Mouse (Mus musculus) bone marrow macrophage, adult 2 months (primary cell): ENCODE data around the gene Rasd1.

Source experiments
- CTCF ChIP-seq: IDR thresholded peaks from 2 replicates; pipeline ENCODE4 v1.5.1; 2012; ENCODE audit warnings: low read depth, mild to moderate bottlenecking, low read length, moderate library complexity
- POLR2A ChIP-seq: IDR thresholded peaks from 2 replicates; pipeline ENCODE4 v1.6.1; 2012; ENCODE audit warnings: mild to moderate bottlenecking, low read depth, low read length, borderline replicate concordance

DNA sequence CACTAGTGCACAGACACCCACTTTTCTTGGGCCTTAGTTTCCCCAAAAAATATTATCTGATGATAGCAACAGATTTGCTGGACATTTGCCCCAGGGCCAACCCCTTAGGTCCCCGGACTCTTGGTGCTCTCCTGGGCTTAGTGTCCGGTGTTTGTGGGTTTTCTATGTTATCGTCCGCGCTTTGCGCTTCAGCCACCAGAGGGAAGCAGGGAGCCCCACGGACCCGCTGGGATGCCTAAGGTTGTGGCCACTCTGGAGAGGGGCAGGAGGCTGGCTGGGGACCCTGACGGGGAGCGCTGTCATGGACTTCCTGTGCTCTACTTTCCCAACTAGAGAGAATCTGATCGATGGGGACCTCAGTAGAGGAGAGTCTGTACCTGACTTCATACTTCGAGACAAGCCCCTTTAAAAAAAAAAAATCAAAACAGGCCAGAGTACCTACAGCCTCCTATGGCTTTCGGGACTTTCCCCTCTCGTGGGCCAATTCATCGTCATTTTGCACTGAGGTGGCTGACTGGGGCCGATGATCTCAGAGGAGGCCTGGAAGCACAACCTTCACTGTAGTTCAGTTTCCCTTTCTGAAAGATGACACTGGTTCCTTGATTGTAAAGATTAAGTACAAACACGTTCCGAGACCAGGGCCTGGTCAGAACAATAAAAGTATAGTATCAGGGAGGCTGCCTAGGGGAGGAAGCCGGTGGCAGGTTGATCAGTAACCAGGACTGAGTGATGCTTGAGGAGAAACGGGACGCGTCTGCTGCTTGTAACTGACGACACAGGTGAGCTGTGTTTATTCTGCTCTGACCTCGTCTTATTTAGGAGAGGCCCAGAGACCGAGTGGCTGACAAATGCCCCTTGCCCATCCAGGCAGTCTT is 720 bp upstream of the Rasd1 start:
- TF ChIP-seq CTCF, result peak; percentile 85
- TF ChIP-seq POLR2A, result no peak
